Mouse (Mus musculus) layer of hippocampus, postnatal 25 days (tissue): ENCODE results near the gene Serpine2. TPM values are rescaled to one million over a fixed set of nuclear protein-coding genes. Genes with fewer than 3 reads are reported as not detected.

Experiments
- DNase-seq, 2 experiments: peaks; one replicate each; pipeline ENCODE4 v3.0.0; 2022; ENCODE audit warnings: mixed read lengths in 2 of 2, low spot score in 1 of 2; ENCODE audit errors: extremely low spot score in 1 of 2
- total RNA-seq, 2 experiments: library from RNA; stranded (reverse); gene quantifications; 2 replicates each; pipeline ENCODE4 v1.2.3; 2021

Gene Serpine2
- total RNA-seq, 2 experiments from 2014 or later = 139 to 160 TPM

DNA sequence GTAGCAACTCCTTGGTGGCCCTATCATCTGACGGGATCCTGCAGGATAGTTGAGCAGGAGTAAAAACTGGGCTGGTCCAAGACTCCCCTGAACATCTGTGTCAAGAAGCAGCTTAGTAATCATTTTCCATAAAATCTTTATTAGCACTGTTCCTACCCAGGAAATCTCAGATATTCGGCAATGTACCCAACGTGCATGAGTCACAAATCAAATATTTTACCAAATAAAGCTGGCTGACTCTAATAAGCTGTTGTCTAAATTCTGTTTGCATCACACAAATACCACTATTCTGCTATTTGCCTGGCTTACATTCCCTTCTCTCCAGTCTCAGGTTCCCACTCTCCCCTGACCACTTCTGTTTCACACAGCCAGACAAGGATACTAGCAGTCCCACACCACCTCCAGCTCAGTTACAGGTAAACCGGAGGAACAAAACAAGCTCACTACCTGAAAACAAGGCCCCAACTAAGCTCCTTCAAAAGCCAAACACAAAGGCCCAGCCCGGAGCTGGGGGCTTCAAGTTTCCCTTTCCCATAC lies 101.5 kb downstream of the Serpine2 start:
- no peak for DNase-seq

DNA sequence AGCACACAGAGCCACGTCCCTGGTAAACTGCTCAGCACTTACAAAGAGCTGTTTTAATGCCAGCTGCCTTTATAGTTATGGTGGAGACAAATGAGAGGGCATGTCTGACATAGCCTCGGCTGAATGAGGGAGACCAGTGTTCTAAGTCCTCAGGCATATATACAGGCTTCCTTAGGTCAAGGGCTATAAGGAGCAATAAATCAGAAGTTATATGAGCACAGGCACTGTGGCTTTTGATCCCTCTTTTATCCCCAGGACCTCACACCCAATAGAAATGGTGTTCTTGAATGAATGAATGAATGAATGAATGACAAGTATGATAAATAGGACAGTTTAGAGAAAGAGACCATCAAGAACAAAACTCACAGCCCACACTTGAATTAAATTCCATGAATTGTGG lies 102.0 kb downstream of the Serpine2 start:
- DNase-seq = no peak

DNA sequence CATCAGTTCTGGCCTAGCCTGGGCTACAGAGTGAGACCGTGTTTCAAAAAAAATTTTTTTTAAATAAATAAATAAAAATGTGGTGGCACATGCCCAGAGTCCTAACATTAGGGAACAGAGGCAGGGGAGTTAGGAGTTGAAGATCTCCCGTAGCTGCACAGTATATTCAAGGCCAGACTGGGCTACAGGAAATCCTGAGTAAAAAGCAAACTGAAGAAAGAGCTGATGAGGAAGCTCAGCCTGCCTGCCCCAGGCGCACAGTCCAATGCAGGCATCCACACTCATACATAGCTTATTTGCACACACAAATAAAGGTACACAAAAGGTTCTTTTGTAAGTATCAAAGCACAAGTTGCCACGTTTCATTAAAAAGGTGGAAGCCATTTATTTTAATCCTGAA lies 103.4 kb downstream of the Serpine2 start:
- no peak for DNase-seq

DNA sequence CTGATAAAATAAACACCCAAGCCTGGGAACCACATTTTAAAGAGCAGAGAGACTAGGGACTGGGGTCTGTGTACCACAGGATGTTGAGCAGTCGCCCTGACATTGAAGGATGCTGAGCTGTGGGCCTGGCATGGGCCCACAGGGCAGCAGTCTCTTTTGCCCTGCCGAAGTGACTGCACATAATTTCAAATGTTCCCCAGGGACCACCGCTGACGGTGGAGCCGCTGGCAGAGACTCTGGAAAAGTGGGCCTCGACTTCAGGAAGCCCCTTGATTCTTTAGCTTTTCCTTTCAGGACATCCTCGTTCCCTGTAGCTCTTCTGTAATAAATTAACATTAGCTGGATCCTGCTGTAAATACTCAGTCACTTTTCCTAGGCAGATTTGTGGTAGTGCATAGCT lies 103.8 kb downstream of the Serpine2 start:
- no peak for DNase-seq

DNA sequence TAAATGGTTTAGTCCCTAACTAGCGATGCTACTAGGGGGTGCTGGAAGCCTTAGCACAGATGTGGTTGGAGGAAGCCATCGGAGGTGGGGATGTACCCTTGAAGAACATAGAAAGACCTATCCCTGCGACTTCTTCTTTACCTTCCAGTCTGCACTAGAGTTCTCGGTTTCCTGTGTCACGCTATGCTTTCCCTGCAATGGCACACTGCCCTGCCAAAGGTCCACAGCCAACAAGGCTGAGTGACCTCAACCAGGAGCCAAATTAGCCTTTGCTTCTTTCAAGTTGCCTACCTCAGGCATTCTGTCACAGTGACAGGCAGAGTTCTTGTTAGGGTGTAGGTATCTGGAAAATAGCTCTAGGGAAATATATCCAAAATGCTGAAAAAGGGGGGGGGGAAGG lies 104.6 kb downstream of the Serpine2 start:
- DNase-seq = no peak

DNA sequence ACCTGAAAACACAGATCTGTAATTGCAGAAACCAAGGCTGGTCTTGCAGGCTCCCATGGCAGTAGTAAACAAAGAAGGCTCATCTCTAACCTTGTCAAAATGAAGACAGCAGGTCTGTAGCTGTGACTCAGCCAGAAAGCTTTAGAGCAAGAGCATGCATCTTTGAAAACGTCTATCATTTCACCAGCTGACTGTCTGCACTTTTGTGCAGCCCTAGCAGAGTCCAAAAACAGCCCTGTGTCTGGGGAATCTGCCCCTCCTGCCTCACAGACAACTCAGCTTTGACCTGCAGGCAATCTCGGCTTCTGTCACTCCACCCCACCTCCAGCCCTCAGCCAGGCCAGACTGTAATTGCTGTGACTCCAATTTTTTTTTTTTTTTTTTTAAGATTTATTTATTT lies 105.6 kb downstream of the Serpine2 start:
- DNase-seq = no peak

DNA sequence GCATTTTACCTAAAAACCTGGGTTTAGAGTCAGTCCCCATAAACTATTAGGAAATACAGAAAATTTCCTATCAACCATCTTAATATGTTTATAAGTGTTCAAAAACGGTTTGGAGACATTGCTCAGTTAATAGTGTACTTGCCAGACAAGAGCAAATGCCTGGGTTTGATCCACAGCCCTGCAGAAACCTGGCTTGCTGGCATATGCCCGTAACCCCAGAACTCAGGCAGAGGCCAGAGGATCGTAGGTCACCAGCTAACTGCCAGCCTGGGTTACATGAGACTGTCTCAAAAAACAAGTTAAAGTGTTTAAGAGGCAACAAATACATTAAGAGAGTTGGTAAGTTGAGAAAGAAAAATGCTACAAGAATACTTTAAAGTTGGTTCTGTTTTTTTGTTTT lies 106.0 kb downstream of the Serpine2 start:
- DNase-seq = no peak

DNA sequence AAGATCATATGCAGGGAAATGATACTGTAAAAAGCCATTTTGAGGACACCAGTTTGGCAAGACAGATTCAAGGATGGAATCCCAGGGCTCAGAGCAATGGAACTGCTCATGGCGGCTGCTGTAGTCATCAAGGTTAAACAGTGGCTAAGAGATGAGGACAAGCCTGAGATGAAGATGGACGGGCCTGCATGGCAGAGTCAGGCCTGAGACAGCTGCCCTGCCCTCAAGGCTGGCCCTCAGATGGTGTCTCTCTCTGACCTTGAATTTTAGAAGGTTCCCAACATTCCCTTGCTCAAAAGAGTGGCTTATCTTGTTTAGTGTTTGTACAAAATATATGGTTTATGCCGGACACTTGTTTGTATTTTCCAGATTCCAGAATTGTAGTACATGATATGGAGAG lies 107.5 kb downstream of the Serpine2 start:
- no peak for DNase-seq

DNA sequence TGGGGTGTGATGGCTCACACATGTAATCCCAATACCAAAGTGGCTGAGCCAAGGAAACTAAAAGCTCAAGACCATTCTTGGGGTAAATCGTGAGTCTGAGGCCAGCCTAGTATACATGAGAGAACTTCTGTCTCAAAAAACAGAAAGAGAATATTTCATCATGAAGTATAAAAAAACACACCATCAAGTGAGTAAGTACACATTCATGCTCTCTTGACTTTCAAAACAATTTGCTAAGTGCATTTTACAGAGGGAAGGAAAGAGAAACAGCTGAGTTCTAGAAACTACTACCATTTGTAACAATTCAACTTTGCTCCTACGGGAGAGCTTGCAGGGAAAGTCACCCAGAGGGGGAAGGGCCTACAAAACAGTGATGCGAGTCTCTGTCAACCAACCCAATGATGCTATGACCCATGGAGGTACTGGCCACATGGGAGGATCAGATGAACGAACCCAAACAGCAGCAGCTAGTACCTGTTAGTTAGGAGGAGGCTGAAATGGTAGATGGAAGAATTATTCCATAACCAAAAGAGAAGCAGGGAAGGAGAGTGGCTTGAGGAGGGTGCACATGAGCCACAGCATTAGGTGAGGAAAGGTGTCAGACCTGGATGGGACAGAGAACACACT lies 108.2 kb downstream of the Serpine2 start:
- DNase-seq = no peak

DNA sequence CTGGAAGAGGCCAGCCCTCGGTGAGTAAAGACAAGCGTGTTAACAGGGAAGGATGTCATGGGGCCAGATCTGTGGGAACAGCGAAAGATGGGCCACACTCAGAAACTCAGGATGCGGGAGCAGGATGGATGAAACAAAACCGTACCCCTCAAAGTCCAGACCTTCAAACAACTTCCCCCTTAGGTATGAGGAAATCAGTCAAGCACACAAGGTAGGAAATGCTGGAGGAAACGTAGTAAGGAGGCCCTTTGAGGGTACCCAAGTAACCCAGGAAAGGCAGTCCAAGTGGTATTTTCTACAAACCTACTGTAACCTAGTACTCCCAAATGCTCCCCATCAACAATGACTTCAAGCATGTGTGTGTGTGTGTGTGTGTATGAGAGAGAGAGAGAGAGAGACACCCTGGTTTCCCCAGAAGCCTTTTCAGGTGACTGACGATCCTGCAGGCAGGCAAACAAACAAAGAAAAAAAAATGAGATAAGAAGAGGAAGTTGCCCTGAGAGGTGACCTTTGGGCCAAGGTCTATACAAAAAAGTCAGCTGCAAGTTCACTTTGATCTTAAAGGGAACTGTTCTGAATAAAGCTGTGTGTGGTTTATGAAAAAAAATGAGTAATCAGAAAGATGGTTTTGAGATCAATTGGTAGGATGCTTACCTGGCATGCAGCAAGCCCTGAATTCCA lies 108.8 kb downstream of the Serpine2 start:
- DNase-seq = no peak

DNA sequence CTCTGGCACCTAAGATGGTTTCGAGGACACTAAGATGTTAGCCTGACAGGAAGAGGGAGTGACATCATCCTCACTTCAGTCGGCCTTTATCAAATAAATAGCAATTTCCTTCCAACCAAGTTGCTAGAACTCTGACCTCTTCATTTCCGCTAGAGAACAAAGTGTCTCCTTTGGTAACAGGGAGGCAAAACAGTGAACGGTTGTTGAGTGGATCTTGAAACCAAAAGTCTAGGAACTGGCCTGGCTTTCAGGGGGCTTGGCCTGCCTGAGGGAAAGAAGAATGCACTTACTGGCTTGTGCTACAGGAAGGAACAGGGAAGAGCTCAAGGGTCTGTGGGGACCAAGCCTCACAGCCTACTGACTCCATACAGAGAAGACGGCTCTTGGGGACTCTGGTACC lies 109.8 kb downstream of the Serpine2 start:
- DNase-seq = no peak

DNA sequence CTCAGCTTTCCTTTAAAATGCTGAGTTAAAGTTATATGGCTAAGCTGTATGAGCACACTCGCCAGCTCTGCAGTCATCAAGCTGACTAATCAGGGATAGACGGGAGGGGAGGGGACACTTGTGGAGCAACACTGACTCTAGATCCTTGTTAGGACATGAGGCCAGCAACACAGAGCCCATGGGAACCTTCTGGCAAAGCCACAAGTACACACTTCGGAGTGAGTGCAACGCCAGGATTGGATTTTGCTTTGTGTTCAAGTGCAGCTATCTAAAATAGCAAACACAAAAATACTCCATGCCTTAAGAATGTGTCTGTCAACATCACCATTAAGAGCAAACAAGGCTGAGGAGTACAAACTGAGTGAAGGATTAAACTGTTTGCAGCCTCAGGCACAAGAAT lies 114.9 kb downstream of the Serpine2 start:
- DNase-seq = no peak

Other genes starting within 250 kb of the Serpine2 start
- 1 to 10 TPM; 2.2 to 2.8 TPM for gene Ap1s3, start 189.2 kb downstream of the Serpine2 start, total RNA-seq
- 10 to 100 TPM; 27.8 to 27.9 TPM for gene Mrpl44, start 85.2 kb downstream of the Serpine2 start, total RNA-seq
- gene Wdfy1, start 85.0 kb downstream of the Serpine2 start, total RNA-seq = 10 to 100 TPM; 35.8 to 41.3 TPM